Mouse (Mus musculus) MEL (cell line): ENCODE data around the gene Galntl6. TPM values are rescaled to one million over a fixed set of nuclear protein-coding genes. Genes with fewer than 3 reads are reported as not detected.

Source experiments
- DNase-seq: peaks from one replicate; pipeline ENCODE4 v3.0.0; 2011; ENCODE audit warnings: low read depth, low spot score
- H3K27ac ChIP-seq: 2 replicates; pipeline ENCODE4 v1.5.1; 2012; ENCODE audit warnings: low read depth, mild to moderate bottlenecking, control low read depth, low read length, moderate library complexity; ENCODE audit not compliant: control insufficient read depth
- H3K27me3 ChIP-seq, 2 experiments: fragments of 150-350 bp in 1 of 2; sonication (generic) in 1 of 2; 2 replicates each; pipeline ENCODE4 v1.6.1; 2012; ENCODE audit warnings: low read length in 2 of 2, mild to moderate bottlenecking in 2 of 2, improper control_type of control experiment in 1 of 2, moderate library complexity in 1 of 2; ENCODE audit not compliant: insufficient read depth in 2 of 2, control insufficient read depth in 1 of 2
- H3K36me3 ChIP-seq, 2 experiments: 2 replicates each; pipeline ENCODE4 v1.6.1; 2012 to 2014; ENCODE audit warnings: low read length in 2 of 2, improper control_type of control experiment in 1 of 2, inconsistent platforms in 1 of 2, mild to moderate bottlenecking in 1 of 2; ENCODE audit not compliant: insufficient read depth in 2 of 2, control insufficient read depth in 1 of 2
- H3K4me1 ChIP-seq, 2 experiments: fragments of 150-350 bp in 1 of 2; sonication (generic) in 1 of 2; 2 replicates each; pipeline ENCODE4 v1.6.1; 2012; ENCODE audit warnings: low read length in 2 of 2, improper control_type of control experiment in 1 of 2, mild to moderate bottlenecking in 1 of 2; ENCODE audit not compliant: insufficient read depth in 2 of 2, control insufficient read depth in 1 of 2
- H3K4me3 ChIP-seq, 2 experiments: fragments of 150-350 bp in 1 of 2; sonication (generic) in 1 of 2; 2 replicates each; pipeline ENCODE4 v1.5.1; 2012; ENCODE audit warnings: low read depth in 2 of 2, low read length in 2 of 2, mild to moderate bottlenecking in 2 of 2, moderate library complexity in 2 of 2, control low read depth in 1 of 2, improper control_type of control experiment in 1 of 2; ENCODE audit not compliant: control insufficient read depth in 1 of 2, insufficient read depth in 1 of 2
- H3K79me2 ChIP-seq: 2 replicates; pipeline ENCODE4 v1.6.1; 2012; ENCODE audit warnings: mild to moderate bottlenecking, low read length, moderate library complexity; ENCODE audit not compliant: control insufficient read depth, poor library complexity, insufficient read depth
- H3K9ac ChIP-seq: 2 replicates; pipeline ENCODE4 v1.6.1; 2012; ENCODE audit warnings: low read depth, mild to moderate bottlenecking, control low read depth, low read length, moderate library complexity; ENCODE audit not compliant: control insufficient read depth, poor library complexity, severe bottlenecking
- H3K9me3 ChIP-seq: fragments of 150-350 bp; sonication (generic); replicated peaks from 2 replicates; pipeline ENCODE4 v1.6.1; 2012; ENCODE audit warnings: mild to moderate bottlenecking, low read length, improper control_type of control experiment, moderate library complexity; ENCODE audit not compliant: insufficient read depth
- CHD1 ChIP-seq: IDR thresholded peaks from 2 replicates; pipeline ENCODE4 v1.6.1; 2012; ENCODE audit warnings: low read depth, mild to moderate bottlenecking, inconsistent platforms, low read length, improper control_type of control experiment
- CHD2 ChIP-seq: IDR thresholded peaks from 2 replicates; pipeline ENCODE4 v1.6.1; 2011; ENCODE audit warnings: low read length, improper control_type of control experiment
- ELF1 ChIP-seq: IDR thresholded peaks from 2 replicates; pipeline ENCODE4 v1.6.1; 2014; ENCODE audit warnings: low read depth, mild to moderate bottlenecking, inconsistent platforms, low read length, improper control_type of control experiment, moderate library complexity
- ETS1 ChIP-seq: IDR thresholded peaks from 2 replicates; pipeline ENCODE4 v1.6.1; 2012; ENCODE audit warnings: low read depth, mild to moderate bottlenecking, inconsistent platforms, low read length, improper control_type of control experiment, moderate library complexity
- GATA1 ChIP-seq: IDR thresholded peaks from 2 replicates; pipeline ENCODE4 v1.6.1; 2011; ENCODE audit warnings: low read depth, low read length, improper control_type of control experiment
- KAT2A ChIP-seq: conservative IDR thresholded peaks from 2 replicates; pipeline ENCODE4 v1.6.1; 2012; ENCODE audit warnings: low read depth, low read length, improper control_type of control experiment, inconsistent platforms
- MAX ChIP-seq: IDR thresholded peaks from 2 replicates; pipeline ENCODE4 v1.6.1; 2011; ENCODE audit warnings: low read length, improper control_type of control experiment
- MAZ ChIP-seq: IDR thresholded peaks from 2 replicates; pipeline ENCODE4 v1.6.1; 2012; ENCODE audit warnings: low read depth, mild to moderate bottlenecking, inconsistent platforms, low read length, improper control_type of control experiment
- MXI1 ChIP-seq: IDR thresholded peaks from 2 replicates; pipeline ENCODE4 v1.6.1; 2011; ENCODE audit warnings: mild to moderate bottlenecking, low read depth, low read length, improper control_type of control experiment
- NRF1 ChIP-seq: IDR thresholded peaks from 2 replicates; pipeline ENCODE4 v1.6.1; 2014; ENCODE audit warnings: low read depth, mild to moderate bottlenecking, inconsistent platforms, low read length, improper control_type of control experiment, moderate library complexity; ENCODE audit not compliant: poor library complexity, insufficient read depth, severe bottlenecking
- POLR2A ChIP-seq, 2 experiments: IDR thresholded peaks; 2 replicates each; pipeline ENCODE4 v1.6.1; 2011 to 2012; ENCODE audit warnings: low read length in 2 of 2, mild to moderate bottlenecking in 2 of 2, control low read depth in 1 of 2, improper control_type of control experiment in 1 of 2, low read depth in 1 of 2, moderate library complexity in 1 of 2; ENCODE audit not compliant: control insufficient read depth in 1 of 2, insufficient read depth in 1 of 2, poor library complexity in 1 of 2
- RAD21 ChIP-seq: IDR thresholded peaks from 2 replicates; pipeline ENCODE4 v1.6.1; 2011; ENCODE audit warnings: mild to moderate bottlenecking, low read depth, low read length, improper control_type of control experiment
- RCOR1 ChIP-seq: IDR thresholded peaks from 2 replicates; pipeline ENCODE4 v1.6.1; 2012; ENCODE audit warnings: low read depth, mild to moderate bottlenecking, inconsistent platforms, low read length, improper control_type of control experiment
- SMC3 ChIP-seq: IDR thresholded peaks from 2 replicates; pipeline ENCODE4 v1.6.1; 2011; ENCODE audit warnings: low read depth, low read length, improper control_type of control experiment
- USF1 ChIP-seq: IDR thresholded peaks from 2 replicates; pipeline ENCODE4 v1.6.1; 2014; ENCODE audit warnings: low read depth, mild to moderate bottlenecking, inconsistent platforms, low read length, improper control_type of control experiment, moderate library complexity
- USF2 ChIP-seq, 2 experiments: IDR thresholded peaks; 2 replicates each; pipeline ENCODE4 v1.6.1; 2011 to 2012; ENCODE audit warnings: improper control_type of control experiment in 2 of 2, low read length in 2 of 2, borderline replicate concordance in 1 of 2, inconsistent platforms in 1 of 2, low read depth in 1 of 2, mild to moderate bottlenecking in 1 of 2; ENCODE audit not compliant: insufficient read depth in 1 of 2
- ZKSCAN1 ChIP-seq: IDR thresholded peaks from 2 replicates; pipeline ENCODE4 v1.6.1; 2012; ENCODE audit warnings: low read depth, mild to moderate bottlenecking, inconsistent platforms, low read length, improper control_type of control experiment, moderate library complexity
- ZNF384 ChIP-seq: IDR thresholded peaks from 2 replicates; pipeline ENCODE4 v1.6.1; 2012; ENCODE audit warnings: low read depth, mild to moderate bottlenecking, inconsistent platforms, low read length, improper control_type of control experiment
- polyA plus RNA-seq, 2 experiments: library from polyadenylated mRNA; stranded (reverse) in 1 of 2; unstranded in 1 of 2; fragments of >175 nt in 1 of 2; fragments of >200 nt in 1 of 2; gene quantifications; 2 replicates each; pipeline versions ENCODE4 v1.2.1 to v1.2.4; 2012; ENCODE audit warnings: low replicate concordance in 2 of 2, low read depth in 1 of 2; ENCODE audit not compliant: insufficient read length in 2 of 2, insufficient read depth in 1 of 2, missing spikeins in 1 of 2
- total RNA-seq: library from RNA; depleted of rRNA; stranded (reverse); fragments of 300-350 nt; gene quantifications from 2 replicates; pipeline ENCODE4 v1.2.3, GENCODE M21; 2012

Gene Galntl6
- total and polyA plus RNA-seq, 3 experiments: not detected

DNA sequence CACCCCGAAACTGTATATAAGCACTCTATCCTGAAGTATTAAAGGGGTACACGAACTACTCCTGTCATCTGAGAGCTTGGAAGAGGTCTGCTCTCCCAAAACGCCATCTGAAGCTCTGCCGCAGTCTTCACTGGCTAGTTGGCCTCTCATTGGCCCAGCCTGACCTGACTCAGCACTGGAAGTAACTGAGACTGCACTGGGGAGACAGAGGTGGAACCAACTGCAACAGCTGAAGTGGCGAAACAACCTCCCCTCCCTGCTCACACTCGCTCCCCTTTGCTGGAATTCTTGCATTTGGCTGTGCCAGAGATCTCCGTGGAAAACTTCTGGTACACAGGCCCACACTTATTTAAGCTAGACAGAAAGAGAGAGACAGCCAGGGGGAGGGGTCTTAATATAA, 1089.3 kb downstream of the Galntl6 start:
- TF ChIP-seq MAX (no peak), ELF1 (no peak), NRF1 (no peak), RAD21 (no peak), ZNF384 (no peak), ZKSCAN1 (no peak)
- Histone ChIP-seq H3K4me1 (no peaks in the 10 kb centered on the region), H3K9ac (no peak overlapping the region), H3K27ac (no peak overlapping the region), H3K79me2 (no peaks in the 10 kb centered on the region), H3K36me3 (no peaks in the 10 kb centered on the region), H3K4me3 (no peak overlapping the region), H3K27me3 (no peaks in the 10 kb centered on the region), H3K9me3 (no peaks in the 10 kb centered on the region)
- DNase-seq: no peak

DNA sequence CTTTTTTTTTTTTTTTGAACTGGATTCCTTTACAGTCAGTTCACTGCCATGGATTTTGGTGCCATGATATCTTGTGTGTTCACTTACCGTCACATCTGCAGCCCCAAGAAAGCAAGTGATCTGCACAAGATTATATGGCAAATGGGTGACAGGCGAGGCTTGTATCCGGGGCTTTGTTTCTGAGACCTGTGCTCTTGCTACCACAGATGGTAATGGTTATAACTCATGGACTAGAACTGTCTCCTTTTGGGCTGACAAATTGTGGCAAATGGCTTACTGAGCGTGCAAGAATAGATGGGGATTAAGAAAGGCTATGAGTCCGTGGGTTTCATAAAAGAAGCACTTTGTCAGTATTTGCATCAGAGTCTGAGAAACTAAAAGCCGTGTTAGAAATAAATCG, 1096.4 kb downstream of the Galntl6 start:
- Histone ChIP-seq H3K4me1 (no peaks in the 10 kb centered on the region), H3K36me3 (no peaks in the 10 kb centered on the region), H3K9me3 (no peaks in the 10 kb centered on the region), H3K4me3 (no peak overlapping the region), H3K9ac (no peak overlapping the region), H3K27me3 (no peaks in the 10 kb centered on the region), H3K27ac (no peak overlapping the region), H3K79me2 (no peaks in the 10 kb centered on the region)
- no peak for DNase-seq
- TF ChIP-seq ZKSCAN1 (no peak), CHD2 (no peak), MAZ (no peak)

- Histone ChIP-seq H3K27me3 (no peaks in the 10 kb centered on the region; a peak in 1 of 4 replicates), H3K4me1 (no peaks in the 10 kb centered on the region), H3K9me3 (no peaks in the 10 kb centered on the region), H3K9ac (no peak overlapping the region), H3K4me3 (no peak overlapping the region), H3K27ac (no peak overlapping the region), H3K36me3 (no peaks in the 10 kb centered on the region), H3K79me2 (no peaks in the 10 kb centered on the region)
- TF ChIP-seq USF1: no peak
- TF ChIP-seq POLR2A (IDR thresholded peaks at IDR 0.05; ENCODE audit: control insufficient read depth in 1 of 2, insufficient read depth in 1 of 2, low read depth in 1 of 2, low read length in 2 of 2, poor library complexity in 1 of 2): no peak
- TF ChIP-seq KAT2A: no peak
- no peak for TF ChIP-seq RCOR1
- TF ChIP-seq ETS1: no peak
- TF ChIP-seq USF2 (IDR thresholded peaks at IDR 0.05; ENCODE audit: borderline replicate concordance in 1 of 2, insufficient read depth in 1 of 2, low read depth in 1 of 2, low read length in 2 of 2): no peak
- no peak for TF ChIP-seq ZKSCAN1
- no peak for TF ChIP-seq MAX
- TF ChIP-seq MXI1: no peak
- TF ChIP-seq GATA1: no peak
- no peak for TF ChIP-seq SMC3
- TF ChIP-seq CHD1: no peak
- DNase-seq: no peak
Observed at GRCm38 (mm10) chr8:57807060-57807459, 1105.4 kb downstream of the Galntl6 start.
